Mouse (Mus musculus) neutrophil, adult 83 days (primary cell): ENCODE data around the gene Gm10306. TPM values are rescaled to one million over a fixed set of nuclear protein-coding genes. Genes with fewer than 3 reads are reported as not detected.

Experiments
- total RNA-seq, 2 experiments: library from RNA; stranded (reverse); gene quantifications; one replicate each; pipeline ENCODE4 v1.2.4; 2023

Gm10306 gene
- total RNA-seq: not detected

GRCm38 (mm10) chr4:94556265-94557054 is at the start of gene Gm10306, which contains the start of gene Caap1:
Gene Gm10306, plus strand, starts transcription at chr4:94556546.
Gene Caap1, minus strand, starts transcription at chr4:94556796.

DNA sequence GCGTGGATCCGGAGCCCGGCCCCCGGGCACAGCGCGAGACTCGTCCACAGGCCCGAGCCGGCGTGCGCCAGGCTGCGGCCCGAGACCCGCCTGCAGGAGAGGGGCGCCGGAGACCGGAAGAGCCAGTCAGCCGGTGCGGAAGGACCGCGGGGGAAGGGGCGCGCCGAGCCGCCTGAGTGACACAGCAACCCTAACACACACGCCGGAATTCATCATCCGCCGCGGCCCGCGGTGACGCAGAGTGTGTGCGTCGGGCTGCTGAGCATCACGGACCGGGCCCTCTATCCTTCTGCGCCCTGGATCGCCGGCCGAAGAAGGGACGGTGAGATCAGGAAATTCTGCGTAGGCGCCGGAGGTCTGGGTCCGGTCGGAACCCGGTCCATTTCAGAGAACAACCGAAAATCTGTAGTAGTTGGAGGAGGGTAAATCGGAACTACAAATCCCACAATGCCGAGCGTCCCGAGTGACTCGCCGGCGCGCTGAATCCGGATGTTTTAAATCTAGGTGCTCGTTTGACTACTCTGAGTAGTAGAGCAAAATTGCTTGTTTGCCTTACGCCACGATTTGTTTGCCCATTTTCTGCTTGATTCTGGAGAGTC is 46.8 kb downstream of the Gm10306 start, which contains the start of gene Plaa:
Gene Plaa (minus strand): TSS at position 214 of the 599 bp plus-strand sequence.

Other genes with a start within 250 kb of the Gm10306 start
- gene Caap1, start 250 bp downstream of the Gm10306 start, total RNA-seq: 10 to 100 TPM; 10.1 to 10.2 TPM
- 10 to 100 TPM; 30.6 to 33.0 TPM for gene Plaa, start 46.7 kb downstream of the Gm10306 start, total RNA-seq
- gene Ift74, start 57.9 kb downstream of the Gm10306 start, total RNA-seq: 1 to 10 TPM in 1 of 2 experiments, under 1 TPM in 1; 0.93 to 1.1 TPM
- not detected for gene Lrrc19, start 93.6 kb downstream of the Gm10306 start, total RNA-seq
- under 1 TPM; 0.13 TPM for gene Tek, start 182.7 kb downstream of the Gm10306 start, total RNA-seq